Mouse (Mus musculus): ENCODE measurements around the gene Atf3. TPM values are rescaled to one million over a fixed set of nuclear protein-coding genes. Genes with fewer than 3 reads are reported as not detected.

Atf3 gene
- polyA plus RNA-seq, 1 experiment from 2014 or later = 2.9 TPM

GRCm38 (mm10) chr1:191185761-191186385, 32.0 kb downstream of the Atf3 start:
- H3K27me3 ChIP-seq = peaks cover 93% of the 10 kb centered on the region
- H3K9ac ChIP-seq = 0 out of 2 replicates have a peak overlapping the region, but pooled peaks have one; percentile 37

GRCm38 (mm10) chr1:191184841-191185251, 33.0 kb downstream of the Atf3 start:
- no peak overlapping the region for H3K27ac ChIP-seq
- WGBS = under 1% methylated on average over 22 of the region's 22 CpGs
- peak overlapping the region; percentile 99 for H3K4me2 ChIP-seq
- peaks cover 53% of the 10 kb centered on the region for H3K4me1 ChIP-seq
- ATAC-seq (ENCODE audit: insufficient number of reproducible peaks, insufficient read depth, low FRiP score, low TSS enrichment, low read depth) = no peak
- H3K36me3 ChIP-seq = no peaks in the 10 kb centered on the region
- peak overlapping the region; percentile 37; the same call in 1 of the 2 replicates for H3K9ac ChIP-seq
- peak overlapping the region; percentile 60 for H3K4me3 ChIP-seq
- peaks cover 95% of the 10 kb centered on the region for H3K27me3 ChIP-seq
- H3K9me3 ChIP-seq = no peaks in the 10 kb centered on the region

More at GRCm38 (mm10) chr1:191185761-191186385, 32.0 kb downstream of the Atf3 start:
- Histone ChIP-seq H3K4me1 (peaks cover 45% of the 10 kb centered on the region), H3K36me3 (no peaks in the 10 kb centered on the region), H3K9me3 (no peaks in the 10 kb centered on the region), H3K4me3 (peak overlapping the region; percentile 60), H3K4me2 (peak overlapping the region; percentile 99), H3K27ac (no peak overlapping the region)
- ATAC-seq (ENCODE audit: insufficient number of reproducible peaks, insufficient read depth, low FRiP score, low TSS enrichment, low read depth) = no peak
- WGBS = under 1% methylated on average over 16 of the region's 16 CpGs

DNA sequence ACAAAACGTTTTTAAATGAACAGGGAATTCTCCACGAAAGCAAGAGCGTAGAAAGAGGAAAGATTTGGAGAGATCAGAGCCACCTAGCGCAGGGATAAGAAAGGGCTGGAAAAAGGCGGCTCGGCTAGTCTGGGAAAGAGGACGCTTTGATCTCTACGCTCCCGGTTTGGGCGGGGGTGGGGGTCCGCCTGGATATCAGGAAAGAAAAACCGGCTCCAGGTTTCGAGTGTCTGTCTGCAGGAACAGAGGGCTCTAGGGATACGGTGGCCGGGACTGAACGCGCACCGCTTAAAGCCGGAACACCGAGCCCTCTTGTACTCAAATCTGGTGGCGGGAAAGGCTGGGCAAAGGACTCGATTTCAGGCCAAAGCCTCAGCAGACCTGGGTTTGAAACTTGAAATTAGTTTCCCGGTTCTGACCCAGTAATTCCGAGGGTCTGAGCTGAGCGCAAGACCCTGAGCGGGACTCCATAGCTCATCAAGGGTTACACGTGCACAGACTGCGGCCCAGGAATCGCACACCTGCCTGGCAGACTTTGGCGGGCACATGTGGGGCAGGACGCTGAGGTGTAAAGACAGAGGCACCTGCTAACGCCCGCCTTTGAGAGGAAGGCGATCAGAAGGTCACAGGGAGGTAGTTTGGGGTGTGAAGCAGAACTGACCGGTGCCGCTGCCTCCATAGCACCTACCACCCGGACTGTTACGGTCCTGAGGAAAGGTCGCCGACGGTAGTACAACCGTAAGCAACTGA, 33.6 kb downstream of the Atf3 start:
- Histone ChIP-seq H3K9me3 (no peaks in the 10 kb centered on the region), H3K27me3 (peaks cover 96% of the 10 kb centered on the region), H3K4me1 (peaks cover 56% of the 10 kb centered on the region), H3K36me3 (no peaks in the 10 kb centered on the region), H3K9ac (peak overlapping the region; percentile 65), H3K4me2 (peak overlapping the region; percentile 99), H3K27ac (no peak overlapping the region), H3K4me3 (peak overlapping the region; percentile 60)
- under 1% methylated on average over 42 of the region's 42 CpGs for WGBS
- ATAC-seq (ENCODE audit: insufficient number of reproducible peaks, insufficient read depth, low FRiP score, low TSS enrichment, low read depth) = no peak

DNA sequence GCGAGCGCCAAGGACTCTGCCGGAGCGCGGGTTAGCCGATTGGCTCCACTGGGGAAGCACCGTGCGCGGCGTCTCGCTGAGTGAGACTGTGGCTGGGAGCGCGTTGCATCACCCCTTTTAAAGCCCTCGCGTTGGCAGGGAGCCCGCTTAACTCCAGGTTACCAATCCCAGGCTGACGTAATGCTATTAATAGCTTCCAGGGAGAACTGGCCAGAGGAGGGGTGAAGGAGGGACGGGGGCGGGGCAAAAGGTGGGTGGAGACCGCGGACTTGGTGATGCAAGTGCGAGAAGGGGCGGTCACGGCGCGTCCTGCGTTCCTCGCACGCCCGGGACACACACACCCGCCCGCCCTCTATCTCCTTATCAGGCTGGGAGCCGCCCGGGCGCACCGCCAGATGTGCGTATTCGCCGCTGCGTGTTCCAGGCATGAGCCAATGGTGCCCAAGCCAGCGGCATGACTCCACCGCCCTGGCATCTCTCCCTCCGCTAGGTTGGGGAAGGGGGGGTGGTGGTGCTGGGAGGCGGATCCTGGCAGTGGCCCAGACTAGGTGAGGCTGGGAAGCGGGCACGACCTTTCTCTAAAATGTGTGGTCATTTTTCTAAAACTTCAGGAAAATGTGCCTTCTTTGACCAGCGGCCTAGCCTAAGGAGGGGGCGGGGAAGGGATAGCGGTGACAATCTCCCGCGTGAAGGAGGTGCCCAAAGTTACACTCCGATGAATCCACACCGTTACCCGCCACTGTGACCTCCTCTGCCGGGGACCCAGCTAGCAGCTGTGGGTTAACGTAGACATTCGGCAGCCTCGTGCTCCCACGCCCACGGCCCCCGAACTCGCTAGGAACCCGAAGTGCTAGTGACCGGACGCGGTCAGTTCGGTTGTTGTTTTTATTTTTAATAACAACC, 34.4 kb downstream of the Atf3 start:
- Histone ChIP-seq H3K4me3 (peak overlapping the region; percentile 60), H3K27ac (no peak overlapping the region), H3K4me1 (peaks cover 62% of the 10 kb centered on the region), H3K9ac (peak overlapping the region; percentile 65), H3K36me3 (no peaks in the 10 kb centered on the region), H3K4me2 (peak overlapping the region; percentile 99), H3K9me3 (no peaks in the 10 kb centered on the region), H3K27me3 (peaks cover 95% of the 10 kb centered on the region)
- ATAC-seq (ENCODE audit: insufficient number of reproducible peaks, insufficient read depth, low FRiP score, low TSS enrichment, low read depth) = peak; percentile 79
- WGBS = under 1% methylated on average over 67 of the region's 67 CpGs

- H3K4me2 ChIP-seq = peak overlapping the region; percentile 99
- H3K27ac ChIP-seq = no peak overlapping the region
- H3K27me3 ChIP-seq = peaks cover 90% of the 10 kb centered on the region
- under 1% methylated on average over 61 of the region's 61 CpGs for WGBS
- H3K4me1 ChIP-seq = peaks cover 70% of the 10 kb centered on the region
- peak overlapping the region; percentile 65 for H3K9ac ChIP-seq
- peak overlapping the region; percentile 60 for H3K4me3 ChIP-seq
- no peaks in the 10 kb centered on the region for H3K36me3 ChIP-seq
- no peak for ATAC-seq (ENCODE audit: insufficient number of reproducible peaks, insufficient read depth, low FRiP score, low TSS enrichment, low read depth)
- H3K9me3 ChIP-seq = no peaks in the 10 kb centered on the region
Observed at GRCm38 (mm10) chr1:191182431-191183162, 35.2 kb downstream of the Atf3 start.

- peak overlapping the region; percentile 99 for H3K4me2 ChIP-seq
Observed at GRCm38 (mm10) chr1:191181469-191182259, 36.2 kb downstream of the Atf3 start.

DNA sequence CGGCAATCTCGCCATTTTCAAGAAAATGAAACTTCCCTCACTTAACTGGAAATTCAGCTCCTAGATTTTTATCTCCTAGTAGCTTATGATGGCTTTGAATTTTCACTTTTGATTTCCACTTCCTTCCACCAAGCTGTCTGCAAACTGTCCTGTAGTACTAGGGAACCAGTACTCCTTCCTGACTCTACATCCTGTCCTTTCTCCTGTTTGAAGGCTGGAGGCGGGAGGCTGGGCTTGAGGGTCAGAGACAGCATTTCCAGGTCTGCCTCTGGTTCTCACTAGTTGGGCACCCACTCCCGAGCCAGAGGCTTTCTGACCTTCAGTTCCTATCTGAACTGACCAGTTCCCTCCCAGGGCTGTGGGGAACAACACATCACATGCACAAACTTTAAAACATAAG, 37.4 kb downstream of the Atf3 start:
- Histone ChIP-seq H3K9ac (no peak overlapping the region), H3K4me3 (no peak overlapping the region), H3K4me2 (no peak overlapping the region), H3K27ac (no peak overlapping the region), H3K9me3 (no peaks in the 10 kb centered on the region), H3K27me3 (peaks cover 68% of the 10 kb centered on the region), H3K4me1 (peaks cover 56% of the 10 kb centered on the region), H3K36me3 (no peaks in the 10 kb centered on the region)
- no peak for ATAC-seq (ENCODE audit: insufficient number of reproducible peaks, insufficient read depth, low FRiP score, low TSS enrichment, low read depth)
- 59% methylated on average over 4 of the region's 4 CpGs for WGBS

More at GRCm38 (mm10) chr1:191181469-191182259, 36.2 kb downstream of the Atf3 start:
- no peak overlapping the region for H3K9ac ChIP-seq
- WGBS = 42% methylated on average over 12 of the region's 12 CpGs
- no peaks in the 10 kb centered on the region for H3K36me3 ChIP-seq
- ATAC-seq (ENCODE audit: insufficient number of reproducible peaks, insufficient read depth, low FRiP score, low TSS enrichment, low read depth) = no peak
- peaks cover 81% of the 10 kb centered on the region for H3K27me3 ChIP-seq
- H3K4me3 ChIP-seq = peak overlapping the region; percentile 60
- H3K4me1 ChIP-seq = peaks cover 69% of the 10 kb centered on the region
- H3K9me3 ChIP-seq = no peaks in the 10 kb centered on the region
- H3K27ac ChIP-seq = no peak overlapping the region

DNA sequence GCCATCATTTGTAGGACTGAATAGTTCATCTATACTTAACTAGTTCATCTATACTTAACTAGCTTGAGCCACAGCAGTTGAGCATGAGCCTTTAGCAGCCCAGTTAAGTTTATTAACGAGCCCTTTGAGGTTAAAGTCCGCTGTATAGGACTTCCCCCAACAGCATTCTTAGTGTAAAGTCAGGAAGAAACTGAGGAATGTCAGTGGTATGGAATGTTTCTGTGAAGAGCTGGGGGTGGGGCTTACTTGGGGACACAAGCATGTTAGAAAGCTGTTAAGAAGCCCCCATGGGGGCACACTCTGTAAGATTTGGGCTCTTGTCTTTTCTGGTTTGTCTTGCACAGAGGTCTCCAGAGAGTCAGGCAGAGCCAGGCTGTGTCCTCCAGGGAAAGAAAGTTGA, 38.0 kb downstream of the Atf3 start:
- H3K27me3 ChIP-seq = peaks cover 63% of the 10 kb centered on the region
- peaks cover 51% of the 10 kb centered on the region for H3K4me1 ChIP-seq
- no peak overlapping the region for H3K27ac ChIP-seq
- H3K4me3 ChIP-seq = no peak overlapping the region
- H3K4me2 ChIP-seq = no peak overlapping the region
- no peak for ATAC-seq (ENCODE audit: insufficient number of reproducible peaks, insufficient read depth, low FRiP score, low TSS enrichment, low read depth)
- no peaks in the 10 kb centered on the region for H3K9me3 ChIP-seq
- H3K9ac ChIP-seq = no peak overlapping the region
- 39% methylated on average over 2 of the region's 2 CpGs for WGBS
- no peaks in the 10 kb centered on the region for H3K36me3 ChIP-seq

GRCm38 (mm10) chr1:191178511-191179188, 39.2 kb downstream of the Atf3 start:
- Histone ChIP-seq H3K9me3 (no peaks in the 10 kb centered on the region), H3K4me2 (no peak overlapping the region; the same call in 1 of the 2 replicates), H3K27me3 (peaks cover 51% of the 10 kb centered on the region), H3K4me1 (peaks cover 39% of the 10 kb centered on the region), H3K9ac (no peak overlapping the region), H3K36me3 (no peaks in the 10 kb centered on the region), H3K4me3 (no peak overlapping the region), H3K27ac (no peak overlapping the region)
- 41% methylated on average over 15 of the region's 15 CpGs for WGBS
- no peak for ATAC-seq (ENCODE audit: insufficient number of reproducible peaks, insufficient read depth, low FRiP score, low TSS enrichment, low read depth)

DNA sequence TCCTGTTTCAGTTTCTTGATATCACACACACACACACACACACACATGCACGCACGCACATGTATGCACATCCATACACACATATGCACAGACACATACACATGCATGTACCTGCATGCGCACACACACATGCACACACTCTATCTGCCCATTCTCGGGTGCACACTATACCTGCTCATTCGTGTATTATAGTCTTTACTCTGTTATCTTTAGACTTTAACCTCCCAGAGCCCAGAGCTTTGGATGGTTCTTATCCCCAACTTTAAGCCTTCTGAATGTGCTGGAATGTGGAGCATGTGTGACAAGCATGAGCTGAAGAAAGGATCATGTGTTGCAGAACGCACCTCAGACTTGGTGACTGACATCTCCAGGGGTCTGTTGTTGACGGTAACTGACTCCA, 41.0 kb downstream of the Atf3 start:
- no peak overlapping the region for H3K4me2 ChIP-seq

More for the DNA sequence above, 41.0 kb downstream of the Atf3 start:
- H3K36me3 ChIP-seq = no peaks in the 10 kb centered on the region
- H3K4me3 ChIP-seq = no peak overlapping the region
- H3K9ac ChIP-seq = no peak overlapping the region
- ATAC-seq (ENCODE audit: insufficient number of reproducible peaks, insufficient read depth, low FRiP score, low TSS enrichment, low read depth) = no peak
- H3K9me3 ChIP-seq = no peaks in the 10 kb centered on the region
- H3K27me3 ChIP-seq = peaks cover 35% of the 10 kb centered on the region
- peaks cover 26% of the 10 kb centered on the region for H3K4me1 ChIP-seq
- 72% methylated on average over 7 of the region's 7 CpGs for WGBS
- H3K27ac ChIP-seq = no peak overlapping the region
